Mouse (Mus musculus) forebrain, embryonic 10.5 days (tissue): ENCODE measurements around the gene 1700080E11Rik. TPM values are rescaled to one million over a fixed set of nuclear protein-coding genes. Genes with fewer than 3 reads are reported as not detected.
"Not testable (repeated sequence)": the region's sequence is repeated elsewhere in the genome, so short reads cannot be mapped to it uniquely, and the experiment has no call there.

Source experiments
- DNase-seq: peaks from one replicate; pipeline ENCODE4 v3.0.0-alpha.2; 2017; ENCODE audit warnings: low spot score; ENCODE audit errors: extremely low spot score
- H3K27ac ChIP-seq: fragments of 300-500 bp; sonication (generic); 2 replicates; pipeline ENCODE4 v1.5.1; 2016; ENCODE audit warnings: mild to moderate bottlenecking
- H3K27me3 ChIP-seq: fragments of 300-500 bp; sonication (generic); 2 replicates; pipeline ENCODE4 v1.6.1; 2016; ENCODE audit warnings: mild to moderate bottlenecking; ENCODE audit not compliant: poor library complexity, severe bottlenecking
- H3K36me3 ChIP-seq: fragments of 300-500 bp; sonication (generic); replicated peaks from 2 replicates; pipeline ENCODE4 v1.6.1; 2016; ENCODE audit warnings: mild to moderate bottlenecking, moderate library complexity
- H3K4me1 ChIP-seq: fragments of 300-500 bp; sonication (generic); 2 replicates; pipeline ENCODE4 v1.6.1; 2016
- H3K4me3 ChIP-seq: fragments of 300-500 bp; sonication (generic); 2 replicates; pipeline ENCODE4 v1.5.1; 2016; ENCODE audit warnings: mild to moderate bottlenecking, moderate library complexity
- H3K9me3 ChIP-seq: fragments of 300-500 bp; sonication (generic); 2 replicates; pipeline ENCODE4 v1.6.1; 2016; ENCODE audit warnings: mild to moderate bottlenecking, moderate library complexity
- WGBS: fragments of 180-500 bp; shearing (Covaris S2); methylation state at CpG from one replicate; pipeline ENCODE4 v1.1.7; 2016; 5-methylcytosine and 5-hydroxymethylcytosine counted together
- polyA plus RNA-seq: library from polyadenylated mRNA; unstranded; fragments of >200 nt; fragmentation: Nextera tagmentation; extraction: Ambion mirVana; gene quantifications from 2 replicates; pipeline ENCODE4 v1.2.1, GENCODE M21; 2016

The 1700080E11Rik gene
- not detected in 2 replicates for polyA plus RNA-seq

GRCm38 (mm10) chr9:105144992-105145391, at the start of gene 1700080E11Rik:
Gene 1700080E11Rik, minus strand, starts transcription at chr9:105145092.
- WGBS = 91% methylated on average over 6 of the region's 6 CpGs

DNA sequence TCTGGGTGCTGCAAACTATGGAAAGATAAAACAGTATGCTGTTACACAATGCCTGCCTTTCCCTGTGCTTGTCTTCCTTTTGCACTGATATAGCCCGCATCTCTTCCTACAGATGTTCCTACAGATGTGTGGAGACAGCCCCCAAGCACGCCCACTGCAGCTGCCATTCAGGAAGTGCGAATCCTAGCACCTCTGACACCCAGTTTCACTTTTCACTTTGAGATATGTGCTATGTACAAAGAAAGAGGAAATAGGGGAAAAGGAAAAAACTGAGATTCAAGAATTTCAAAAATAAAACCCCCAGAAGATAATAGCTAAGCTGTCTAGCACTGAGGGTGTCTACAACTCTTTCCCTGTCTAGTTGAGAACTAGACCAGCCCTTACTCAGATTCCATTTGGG, 41.8 kb upstream of the 1700080E11Rik start:
- no peaks in the 10 kb centered on the region for H3K9me3 ChIP-seq
- H3K27me3 ChIP-seq = no peaks in the 10 kb centered on the region
- H3K4me3 ChIP-seq = no peak overlapping the region
- WGBS = 94% methylated on average over 3 of the region's 3 CpGs
- no peak for DNase-seq
- no peak overlapping the region for H3K27ac ChIP-seq
- no peaks in the 10 kb centered on the region for H3K36me3 ChIP-seq
- H3K4me1 ChIP-seq = no peaks in the 10 kb centered on the region

More at GRCm38 (mm10) chr9:105144992-105145391, at the start of gene 1700080E11Rik:
- no peaks in the 10 kb centered on the region for H3K9me3 ChIP-seq
- DNase-seq = no peak
- H3K27me3 ChIP-seq = no peaks in the 10 kb centered on the region
- H3K4me3 ChIP-seq = no peak within 1 kb of the TSS
- H3K4me1 ChIP-seq = no peaks in the 10 kb centered on the region
- H3K36me3 ChIP-seq = no peaks in the 10 kb centered on the region
- H3K27ac ChIP-seq = no peak within 1 kb of the TSS

DNA sequence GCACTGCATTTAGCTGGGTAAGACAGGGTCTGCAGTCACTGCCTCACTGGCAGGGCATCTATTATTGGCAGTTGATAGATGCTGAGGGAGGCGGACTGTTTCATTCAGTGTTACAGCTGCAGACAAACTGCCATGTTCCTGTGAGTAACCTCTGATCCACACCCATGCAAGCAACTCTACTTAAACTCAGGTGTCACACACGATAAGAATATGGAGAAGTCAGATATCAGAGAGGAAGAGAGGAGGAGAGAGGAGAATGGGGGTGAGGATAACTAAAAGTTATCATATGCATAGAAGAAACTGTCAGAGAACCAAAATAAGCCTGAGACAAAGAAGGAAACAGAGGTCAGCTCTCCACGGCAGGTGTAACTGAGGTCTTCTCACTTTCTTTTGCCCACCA, 37.5 kb upstream of the 1700080E11Rik start:
- Histone ChIP-seq H3K9me3 (no peaks in the 10 kb centered on the region), H3K4me3 (no peak overlapping the region), H3K27me3 (no peaks in the 10 kb centered on the region), H3K36me3 (no peaks in the 10 kb centered on the region), H3K4me1 (no peaks in the 10 kb centered on the region), H3K27ac (no peak overlapping the region)
- no peak for DNase-seq
- WGBS = 87% methylated on average over 3 of the region's 3 CpGs

GRCm38 (mm10) chr9:105139204-105139603, 5.7 kb downstream of the 1700080E11Rik start:
- H3K4me1 ChIP-seq = no peaks in the 10 kb centered on the region
- DNase-seq = no peak
- WGBS = 86% methylated on average over 6 of the region's 6 CpGs
- H3K9me3 ChIP-seq = no peaks in the 10 kb centered on the region
- no peaks in the 10 kb centered on the region for H3K27me3 ChIP-seq
- H3K4me3 ChIP-seq = no peak overlapping the region
- no peak overlapping the region for H3K27ac ChIP-seq
- no peaks in the 10 kb centered on the region for H3K36me3 ChIP-seq

- Histone ChIP-seq H3K4me1 (peaks cover 6% of the 10 kb centered on the region), H3K27ac (no peak overlapping the region), H3K4me3 (no peak overlapping the region), H3K9me3 (no peaks in the 10 kb centered on the region), H3K27me3 (no peaks in the 10 kb centered on the region), H3K36me3 (no peaks in the 10 kb centered on the region)
- WGBS = 43% methylated on average over 1 of the region's 1 CpGs
- no peak for DNase-seq
Measured at GRCm38 (mm10) chr9:105136404-105136803, 8.5 kb downstream of the 1700080E11Rik start.

DNA sequence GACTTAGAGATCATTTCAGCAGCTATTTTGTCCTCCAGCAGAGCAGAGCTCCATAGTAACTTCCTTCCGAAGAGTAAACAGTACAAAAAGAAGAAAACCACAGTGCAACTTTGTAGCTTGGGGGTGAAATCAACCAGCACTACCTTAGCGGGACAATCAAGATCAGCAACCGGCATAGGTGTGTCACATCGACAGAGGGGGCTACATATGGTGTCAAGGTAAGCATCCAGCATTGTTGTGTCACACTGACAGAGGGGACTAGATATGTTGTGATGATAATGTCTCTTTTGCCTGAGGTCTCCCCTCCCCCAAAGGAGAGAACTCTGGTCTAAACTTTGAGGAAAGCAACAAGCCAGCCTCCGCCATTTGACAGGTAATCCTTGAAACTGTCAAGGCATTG, 10.4 kb downstream of the 1700080E11Rik start:
- peaks cover 13% of the 10 kb centered on the region for H3K4me1 ChIP-seq
- H3K4me3 ChIP-seq = no peak overlapping the region
- WGBS = 90% methylated on average over 5 of the region's 5 CpGs
- H3K27me3 ChIP-seq = peaks cover 7% of the 10 kb centered on the region
- no peaks in the 10 kb centered on the region for H3K9me3 ChIP-seq
- H3K36me3 ChIP-seq = no peaks in the 10 kb centered on the region
- DNase-seq = peak; percentile 7
- H3K27ac ChIP-seq = no peak overlapping the region

DNA sequence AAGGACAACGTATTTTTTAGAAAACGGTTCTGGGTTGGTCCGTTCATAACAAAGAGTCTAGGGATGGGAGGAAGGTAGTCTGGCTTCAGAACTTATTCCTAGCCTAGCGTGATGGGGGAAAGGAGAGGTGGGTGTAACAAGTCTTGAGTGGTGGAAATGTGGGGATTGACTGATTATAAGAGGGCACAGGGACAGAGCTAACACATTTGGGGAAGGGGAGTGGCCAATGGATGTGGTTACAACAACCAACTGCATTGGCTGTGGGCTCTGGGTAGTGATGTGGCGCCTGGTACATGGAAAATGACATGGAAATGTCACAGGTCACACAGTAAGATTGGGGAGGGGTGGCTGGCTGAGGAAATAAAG, 12.9 kb downstream of the 1700080E11Rik start:
- WGBS = 23% methylated on average over 5 of the region's 5 CpGs

DNA sequence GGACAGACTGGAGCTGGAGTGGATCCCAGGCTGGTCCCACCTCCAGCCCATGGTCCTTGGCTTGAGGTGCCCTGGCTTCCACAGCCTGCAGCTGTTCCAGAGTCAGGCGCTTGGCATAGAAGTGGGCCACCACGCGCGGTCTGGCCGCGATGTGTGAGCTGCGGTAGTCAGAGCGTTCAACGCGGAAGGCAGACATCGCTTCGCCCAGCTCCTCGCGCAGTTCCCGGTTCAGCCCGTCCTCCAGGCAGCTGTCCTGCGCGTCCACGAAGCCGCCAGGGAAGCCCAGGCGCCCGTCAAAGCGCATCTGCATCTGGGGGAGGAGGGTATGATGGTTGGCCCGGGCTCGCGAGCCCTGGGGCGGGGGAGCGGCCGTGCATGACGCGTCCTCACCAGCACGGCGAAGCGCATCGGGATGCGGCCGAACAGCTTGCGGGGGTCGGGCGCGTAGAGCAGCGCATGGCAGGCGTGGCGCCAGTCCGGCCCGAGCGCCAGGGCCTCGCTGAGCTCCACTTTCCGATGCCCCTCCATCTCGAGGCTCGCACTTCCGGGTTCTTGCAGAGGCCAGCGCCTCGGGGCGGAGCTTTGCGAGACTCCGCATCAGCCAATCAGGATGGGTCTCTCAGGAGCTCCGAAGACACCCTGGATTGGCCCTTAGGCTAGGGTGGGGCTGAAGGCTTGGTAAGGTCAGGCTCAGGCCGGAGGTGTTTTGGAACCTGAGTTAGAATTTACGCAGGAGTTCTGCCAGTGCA, 13.5 kb downstream of the 1700080E11Rik start, which contains the start of gene Nudt16:
Gene Nudt16, minus strand, starts transcription at position 572 of the 749 bp plus-strand sequence.
- under 1% methylated on average over 60 of the region's 60 CpGs for WGBS
- Histone ChIP-seq H3K27ac (peak within 1 kb of the TSS; percentile 90), H3K4me1 (peaks cover 13% of the 10 kb centered on the region), H3K9me3 (no peaks in the 10 kb centered on the region), H3K4me3 (peak within 1 kb of the TSS; percentile 72), H3K27me3 (peaks cover 7% of the 10 kb centered on the region), H3K36me3 (no peaks in the 10 kb centered on the region)
- DNase-seq = peak; percentile 90

More for the DNA sequence above, 12.9 kb downstream of the 1700080E11Rik start:
- peak overlapping the region; percentile 72 for H3K4me3 ChIP-seq
- DNase-seq = no peak
- H3K36me3 ChIP-seq = no peaks in the 10 kb centered on the region
- H3K4me1 ChIP-seq = peaks cover 13% of the 10 kb centered on the region
- H3K27me3 ChIP-seq = peaks cover 7% of the 10 kb centered on the region
- H3K9me3 ChIP-seq = no peaks in the 10 kb centered on the region
- peak overlapping the region; percentile 90 for H3K27ac ChIP-seq

DNA sequence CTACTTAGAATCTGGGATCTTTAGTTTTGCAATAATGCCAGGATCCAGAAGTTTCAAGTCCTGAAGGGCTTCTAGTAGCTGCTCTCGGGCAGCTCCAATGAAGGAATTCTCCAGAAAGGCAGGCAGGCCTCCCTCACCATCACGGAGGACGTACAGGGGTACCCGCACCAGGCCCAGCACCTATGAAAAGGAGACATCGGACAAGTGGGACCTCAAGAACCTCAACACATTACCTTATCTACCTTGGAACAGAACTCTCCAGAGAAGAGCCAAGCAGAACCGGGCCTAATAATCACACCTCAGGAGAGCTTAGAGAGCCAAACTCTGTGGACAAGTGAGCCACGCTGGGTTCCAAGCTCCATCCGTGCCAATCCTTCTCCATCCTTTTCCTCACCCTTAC, 14.6 kb downstream of the 1700080E11Rik start:
- H3K9me3 ChIP-seq = no peaks in the 10 kb centered on the region
- 94% methylated on average over 8 of the region's 8 CpGs for WGBS
- peaks cover 7% of the 10 kb centered on the region for H3K27me3 ChIP-seq
- H3K36me3 ChIP-seq = no peaks in the 10 kb centered on the region
- no peak for DNase-seq
- H3K4me1 ChIP-seq = peaks cover 13% of the 10 kb centered on the region
- no peak overlapping the region for H3K27ac ChIP-seq
- H3K4me3 ChIP-seq = no peak overlapping the region

GRCm38 (mm10) chr9:105125206-105125605, 19.7 kb downstream of the 1700080E11Rik start:
- not testable (repeated sequence) for H3K27ac ChIP-seq, H3K27me3 ChIP-seq, H3K36me3 ChIP-seq, H3K9me3 ChIP-seq, H3K4me1 ChIP-seq, H3K4me3 ChIP-seq, DNase-seq
- WGBS = 85% methylated on average over 3 of the region's 3 CpGs

DNA sequence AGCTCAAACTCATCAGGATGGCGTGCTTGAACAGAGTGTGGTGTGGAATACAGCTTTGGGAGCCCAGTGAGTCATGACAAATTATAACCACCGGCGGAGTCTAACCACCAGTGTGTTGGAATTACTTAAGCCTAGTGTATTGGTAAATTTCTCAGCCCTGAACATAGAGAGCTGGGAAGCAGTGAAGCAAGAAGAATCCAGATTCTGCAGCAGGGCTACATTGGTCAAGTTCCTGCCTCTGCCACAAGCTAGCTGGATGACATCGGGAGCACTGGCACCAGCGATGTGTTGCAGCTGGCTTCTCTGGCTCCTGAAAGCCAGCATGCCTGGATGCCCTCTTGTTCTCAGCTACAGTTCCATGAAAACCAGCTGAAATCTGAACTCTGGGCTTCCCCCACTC, 41.0 kb downstream of the 1700080E11Rik start:
- H3K9me3 ChIP-seq = no peaks in the 10 kb centered on the region
- WGBS = 87% methylated on average over 5 of the region's 5 CpGs

GRCm38 (mm10) chr9:105101911-105102310, 43.0 kb downstream of the 1700080E11Rik start:
- no peak for DNase-seq
- Histone ChIP-seq H3K27ac (no peak overlapping the region), H3K9me3 (no peaks in the 10 kb centered on the region), H3K4me1 (0 out of 2 replicates have a peak, but pooled peaks cover 6% of the 10 kb centered on the region), H3K27me3 (no peaks in the 10 kb centered on the region), H3K36me3 (no peaks in the 10 kb centered on the region), H3K4me3 (no peak overlapping the region)
- WGBS = 71% methylated on average over 1 of the region's 1 CpGs

More for the DNA sequence above, 41.0 kb downstream of the 1700080E11Rik start:
- DNase-seq = no peak
- no peaks in the 10 kb centered on the region for H3K36me3 ChIP-seq
- H3K27me3 ChIP-seq = no peaks in the 10 kb centered on the region
- H3K4me1 ChIP-seq = no peaks in the 10 kb centered on the region
- H3K4me3 ChIP-seq = no peak overlapping the region
- H3K27ac ChIP-seq = no peak overlapping the region

GRCm38 (mm10) chr9:105100807-105101570, 43.9 kb downstream of the 1700080E11Rik start:
- H3K4me1 ChIP-seq = 0 out of 2 replicates have a peak, but pooled peaks cover 6% of the 10 kb centered on the region

More at GRCm38 (mm10) chr9:105100807-105101570, 43.9 kb downstream of the 1700080E11Rik start:
- Histone ChIP-seq H3K9me3 (no peaks in the 10 kb centered on the region), H3K4me3 (no peak overlapping the region), H3K27me3 (no peaks in the 10 kb centered on the region), H3K27ac (no peak overlapping the region), H3K36me3 (no peaks in the 10 kb centered on the region)
- no peak for DNase-seq
- 77% methylated on average over 15 of the region's 15 CpGs for WGBS
